Mouse (Mus musculus): ENCODE results near the gene Syt7. TPM values are rescaled to one million over a fixed set of nuclear protein-coding genes. Genes with fewer than 3 reads are reported as not detected.

The Syt7 gene
- polyA plus RNA-seq, 1 experiment: 0.37 TPM

GRCm38 (mm10) chr19:10421986-10422976 lies 33.4 kb downstream of the Syt7 start:
- H3K4me3 ChIP-seq (replicated peaks; ENCODE audit: control insufficient read depth, low read depth, low read length): no peak overlapping the region
- H3K4me1 ChIP-seq (ENCODE audit: control insufficient read depth, insufficient read depth, low read length): no peaks in the 10 kb centered on the region
- no peak for TF ChIP-seq CTCF (IDR thresholded peaks at IDR 0.05; ENCODE audit: control insufficient read depth, insufficient read depth, low read length)
- no peak for TF ChIP-seq POLR2A (IDR thresholded peaks at IDR 0.05; ENCODE audit: borderline replicate concordance, control insufficient read depth, low read depth, low read length)
- no peak overlapping the region for H3K27ac ChIP-seq (ENCODE audit: control insufficient read depth, insufficient read depth, low read depth, low read length, poor library complexity)
- 7% methylated on average over 53 of the region's 53 CpGs for WGBS

- no peaks in the 10 kb centered on the region for H3K4me1 ChIP-seq (ENCODE audit: control insufficient read depth, insufficient read depth, low read length)
- no peak overlapping the region for H3K4me3 ChIP-seq (replicated peaks; ENCODE audit: control insufficient read depth, low read depth, low read length)
- H3K27ac ChIP-seq (ENCODE audit: control insufficient read depth, insufficient read depth, low read depth, low read length, poor library complexity): no peak overlapping the region
- TF ChIP-seq POLR2A (IDR thresholded peaks at IDR 0.05; ENCODE audit: borderline replicate concordance, control insufficient read depth, low read depth, low read length) (no peak), CTCF (IDR thresholded peaks at IDR 0.05; ENCODE audit: control insufficient read depth, insufficient read depth, low read length) (no peak)
- 64% methylated on average over 1 of the region's 1 CpGs for WGBS
Observed at GRCm38 (mm10) chr19:10424751-10425150, 35.9 kb downstream of the Syt7 start.

GRCm38 (mm10) chr19:10425484-10426270 lies 36.8 kb downstream of the Syt7 start:
- 42% methylated on average over 13 of the region's 13 CpGs for WGBS
- Histone ChIP-seq H3K4me1 (ENCODE audit: control insufficient read depth, insufficient read depth, low read length) (no peaks in the 10 kb centered on the region), H3K27ac (ENCODE audit: control insufficient read depth, insufficient read depth, low read depth, low read length, poor library complexity) (no peak overlapping the region), H3K4me3 (replicated peaks; ENCODE audit: control insufficient read depth, low read depth, low read length) (no peak overlapping the region)
- TF ChIP-seq CTCF (IDR thresholded peaks at IDR 0.05; ENCODE audit: control insufficient read depth, insufficient read depth, low read length) (no peak), POLR2A (IDR thresholded peaks at IDR 0.05; ENCODE audit: borderline replicate concordance, control insufficient read depth, low read depth, low read length) (no peak)

DNA sequence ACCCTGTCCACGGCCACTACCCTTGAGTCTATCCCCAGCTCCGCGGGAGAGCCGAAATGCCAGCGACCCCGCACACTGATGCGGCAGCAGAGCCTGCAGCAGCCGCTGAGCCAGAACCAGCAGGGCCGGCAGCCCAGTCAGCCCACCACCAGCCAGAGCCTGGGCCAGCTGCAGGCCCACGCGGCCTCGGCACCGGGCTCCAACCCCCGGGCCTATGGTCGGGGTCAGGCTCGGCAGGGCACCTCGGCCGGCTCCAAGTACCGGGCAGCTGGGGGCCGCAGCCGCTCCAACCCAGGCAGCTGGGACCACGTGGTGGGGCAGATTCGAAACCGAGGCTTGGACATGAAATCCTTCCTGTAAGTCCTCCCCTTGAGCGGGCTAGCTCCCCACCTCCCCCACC lies 37.4 kb downstream of the Syt7 start:
- no peaks in the 10 kb centered on the region for H3K4me1 ChIP-seq (ENCODE audit: control insufficient read depth, insufficient read depth, low read length)
- 45% methylated on average over 25 of the region's 25 CpGs for WGBS
- H3K4me3 ChIP-seq (replicated peaks; ENCODE audit: control insufficient read depth, low read depth, low read length): no peak overlapping the region
- no peak for TF ChIP-seq CTCF (IDR thresholded peaks at IDR 0.05; ENCODE audit: control insufficient read depth, insufficient read depth, low read length)
- TF ChIP-seq POLR2A (IDR thresholded peaks at IDR 0.05; ENCODE audit: borderline replicate concordance, control insufficient read depth, low read depth, low read length): no peak
- H3K27ac ChIP-seq (ENCODE audit: control insufficient read depth, insufficient read depth, low read depth, low read length, poor library complexity): no peak overlapping the region

DNA sequence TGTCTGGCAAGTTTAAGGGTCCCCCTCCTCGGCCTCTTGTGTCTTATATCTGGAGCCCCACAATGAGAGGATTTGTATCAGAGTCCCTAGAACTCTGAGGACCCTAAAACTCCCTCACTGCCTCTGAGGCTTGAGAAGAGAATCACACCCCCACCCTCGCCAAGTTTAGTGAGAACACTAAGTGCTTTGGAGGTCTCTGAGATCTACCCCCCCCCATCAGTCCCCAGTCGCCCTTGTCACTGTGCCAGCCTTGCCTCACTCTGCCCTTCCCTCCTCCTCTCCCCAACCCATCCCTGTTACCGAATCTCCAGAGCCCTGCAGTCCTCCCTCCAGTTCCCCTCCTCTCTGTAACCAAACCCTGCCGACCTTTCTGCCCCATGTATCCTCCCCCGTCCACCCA lies 37.9 kb downstream of the Syt7 start:
- no peak for TF ChIP-seq CTCF (IDR thresholded peaks at IDR 0.05; ENCODE audit: control insufficient read depth, insufficient read depth, low read length)
- Histone ChIP-seq H3K4me1 (ENCODE audit: control insufficient read depth, insufficient read depth, low read length) (no peaks in the 10 kb centered on the region), H3K27ac (ENCODE audit: control insufficient read depth, insufficient read depth, low read depth, low read length, poor library complexity) (no peak overlapping the region), H3K4me3 (replicated peaks; ENCODE audit: control insufficient read depth, low read depth, low read length) (no peak overlapping the region)
- 58% methylated on average over 6 of the region's 6 CpGs for WGBS

- Histone ChIP-seq H3K4me3 (replicated peaks; ENCODE audit: control insufficient read depth, low read depth, low read length) (no peak overlapping the region), H3K27ac (ENCODE audit: control insufficient read depth, insufficient read depth, low read depth, low read length, poor library complexity) (no peak overlapping the region), H3K4me1 (ENCODE audit: control insufficient read depth, insufficient read depth, low read length) (no peaks in the 10 kb centered on the region)
- WGBS: 83% methylated on average over 9 of the region's 9 CpGs
- no peak for TF ChIP-seq POLR2A (IDR thresholded peaks at IDR 0.05; ENCODE audit: borderline replicate concordance, control insufficient read depth, low read depth, low read length)
- TF ChIP-seq CTCF (IDR thresholded peaks at IDR 0.05; ENCODE audit: control insufficient read depth, insufficient read depth, low read length): no peak
Observed at GRCm38 (mm10) chr19:10427431-10427830, 38.5 kb downstream of the Syt7 start.

- H3K27ac ChIP-seq (ENCODE audit: control insufficient read depth, insufficient read depth, low read depth, low read length, poor library complexity): no peak overlapping the region
- 71% methylated on average over 8 of the region's 8 CpGs for WGBS
- TF ChIP-seq POLR2A (IDR thresholded peaks at IDR 0.05; ENCODE audit: borderline replicate concordance, control insufficient read depth, low read depth, low read length) (no peak), CTCF (IDR thresholded peaks at IDR 0.05; ENCODE audit: control insufficient read depth, insufficient read depth, low read length) (no peak)
- H3K4me3 ChIP-seq (replicated peaks; ENCODE audit: control insufficient read depth, low read depth, low read length): no peak overlapping the region
- H3K4me1 ChIP-seq (ENCODE audit: control insufficient read depth, insufficient read depth, low read length): no peaks in the 10 kb centered on the region
Observed at GRCm38 (mm10) chr19:10429371-10429770, 40.5 kb downstream of the Syt7 start.

- TF ChIP-seq CTCF (IDR thresholded peaks at IDR 0.05; ENCODE audit: control insufficient read depth, insufficient read depth, low read length) (no peak), POLR2A (IDR thresholded peaks at IDR 0.05; ENCODE audit: borderline replicate concordance, control insufficient read depth, low read depth, low read length) (no peak)
- 35% methylated on average over 3 of the region's 3 CpGs for WGBS
- no peak overlapping the region for H3K4me3 ChIP-seq (replicated peaks; ENCODE audit: control insufficient read depth, low read depth, low read length)
- no peak overlapping the region for H3K27ac ChIP-seq (ENCODE audit: control insufficient read depth, insufficient read depth, low read depth, low read length, poor library complexity)
- H3K4me1 ChIP-seq (ENCODE audit: control insufficient read depth, insufficient read depth, low read length): no peaks in the 10 kb centered on the region
Observed at GRCm38 (mm10) chr19:10431410-10431809, 42.5 kb downstream of the Syt7 start.

Measured in bone marrow, adult 2 months (tissue).